11 mouse cellular contexts compared by ENCODE assay signal in the genomic region with DNA sequence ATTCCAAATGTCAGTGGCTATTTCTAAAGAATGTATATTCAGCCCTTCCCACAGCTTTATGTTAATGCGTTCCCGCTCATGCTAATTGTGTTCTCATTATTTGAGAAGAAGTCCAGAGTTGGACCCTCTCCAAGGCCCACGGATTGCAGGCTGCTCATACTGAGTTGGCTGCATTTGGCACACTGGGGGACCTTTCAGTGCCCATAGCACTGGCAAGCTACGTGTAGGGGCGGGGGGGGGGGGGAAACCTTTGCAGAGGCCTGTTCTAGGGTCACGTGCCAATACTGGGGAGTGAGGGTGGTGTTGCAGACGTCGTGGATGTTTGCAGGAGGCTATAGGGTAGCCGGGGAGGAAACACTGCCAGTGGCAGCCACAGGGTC.
DNase-seq lines count a peak whose midpoint lies in the region; ATAC-seq lines count a peak whose summit lies in the region.
"Had no signal": no experiment of that assay in that cellular context is flagged by ENCODE, and none has a peak within 500 bp of the region (broad histone marks: within the 10 kb centered on the region; RNA-seq: fewer than 3 reads in every experiment).

No protein-coding gene starts in this region.

- peaks cover 30% of the 10 kb centered on the region for H3K4me1 ChIP-seq in forebrain, embryonic 15.5 days
- peaks cover 23% of the 10 kb centered on the region for H3K4me1 ChIP-seq in midbrain, embryonic 16.5 days (ENCODE audit: control insufficient read depth, insufficient read depth, low read length)

- no peaks in the 10 kb centered on the region for H3K27me3 ChIP-seq in forebrain, embryonic 15.5 days
- H3K27me3 ChIP-seq in midbrain, embryonic 16.5 days (ENCODE audit: control insufficient read depth, insufficient read depth, low read depth, low read length): no peaks in the 10 kb centered on the region

- no peak overlapping the region for H3K27ac ChIP-seq in forebrain, embryonic 15.5 days (replicated peaks)
- H3K27ac ChIP-seq in midbrain, embryonic 16.5 days (ENCODE audit: low read length): no peak overlapping the region
- H3K27ac ChIP-seq: limb, embryonic 12.5 days had no signal

- WGBS in forebrain, embryonic 15.5 days: 3% methylated on average over 9 of the region's 9 CpGs
- 14% methylated on average over 9 of the region's 9 CpGs for WGBS in midbrain, embryonic 16.5 days

- peak; percentile 84 to 87 for DNase-seq in cerebellum, postnatal 10 days
- DNase-seq in cerebellum, adult 11 months: no peak
- DNase-seq in kidney, postnatal 10 days: peak; percentile 37
- DNase-seq in kidney, postnatal 4 days: no peak
- no peak for DNase-seq in adrenal gland, postnatal 25 days
- DNase-seq in layer of hippocampus, adult 9-11 months: no peak
- DNase-seq: thymus, adult 2 months had no signal

- H3K36me3 ChIP-seq in forebrain, embryonic 15.5 days: no peaks in the 10 kb centered on the region
- no peaks in the 10 kb centered on the region for H3K36me3 ChIP-seq in midbrain, embryonic 16.5 days (ENCODE audit: control insufficient read depth, insufficient read depth, low read length)
- H3K36me3 ChIP-seq: limb, embryonic 12.5 days had no signal

- no peak overlapping the region for H3K4me3 ChIP-seq in forebrain, embryonic 15.5 days
- H3K4me3 ChIP-seq in midbrain, embryonic 16.5 days (ENCODE audit: low read depth, low read length): no peak overlapping the region
- H3K4me3 ChIP-seq: limb, embryonic 12.5 days had no signal

- H3K4me2 ChIP-seq in forebrain, embryonic 15.5 days (replicated peaks): peak overlapping the region; percentile 21
- H3K4me2 ChIP-seq in midbrain, embryonic 16.5 days (ENCODE audit: low read length): peak overlapping the region; percentile 4; the same call in 1 of the 2 replicates
- H3K4me2 ChIP-seq: limb, embryonic 12.5 days had no signal

- H3K9ac ChIP-seq in forebrain, embryonic 15.5 days (replicated peaks): no peak overlapping the region
- H3K9ac ChIP-seq in midbrain, embryonic 16.5 days (ENCODE audit: low read depth, low read length): no peak overlapping the region
- H3K9ac ChIP-seq: limb, embryonic 12.5 days had no signal

- ATAC-seq in forebrain, embryonic 15.5 days (replicated peaks): peak; percentile 83
- ATAC-seq in midbrain, embryonic 16.5 days: peak; percentile 61
- ATAC-seq: Patski had no signal

- no peaks in the 10 kb centered on the region for H3K9me3 ChIP-seq in forebrain, embryonic 15.5 days
- no peaks in the 10 kb centered on the region for H3K9me3 ChIP-seq in midbrain, embryonic 16.5 days (replicated peaks; ENCODE audit: control insufficient read depth, low read length, poor library complexity, severe bottlenecking)
- H3K9me3 ChIP-seq: limb, embryonic 12.5 days had no signal

Comparison
In these comparisons a context has a peak if more than half of its experiments do, and no peak if none do; other contexts are left out.
1. DNase-seq: peak in cerebellum, postnatal 10 days (2 of 2) and kidney, postnatal 10 days (single experiment); none in cerebellum, adult 11 months (single experiment), kidney, postnatal 4 days (0 of 2), adrenal gland, postnatal 25 days (single experiment) and layer of hippocampus, adult 9-11 months (single experiment).